Mouse (Mus musculus): ENCODE results near the gene Dlg1. TPM values are rescaled to one million over a fixed set of nuclear protein-coding genes. Genes with fewer than 3 reads are reported as not detected.

The Dlg1 gene
- total and polyA plus RNA-seq, 2 experiments from 2014 or later, result 7.5 to 17.9 TPM

DNA sequence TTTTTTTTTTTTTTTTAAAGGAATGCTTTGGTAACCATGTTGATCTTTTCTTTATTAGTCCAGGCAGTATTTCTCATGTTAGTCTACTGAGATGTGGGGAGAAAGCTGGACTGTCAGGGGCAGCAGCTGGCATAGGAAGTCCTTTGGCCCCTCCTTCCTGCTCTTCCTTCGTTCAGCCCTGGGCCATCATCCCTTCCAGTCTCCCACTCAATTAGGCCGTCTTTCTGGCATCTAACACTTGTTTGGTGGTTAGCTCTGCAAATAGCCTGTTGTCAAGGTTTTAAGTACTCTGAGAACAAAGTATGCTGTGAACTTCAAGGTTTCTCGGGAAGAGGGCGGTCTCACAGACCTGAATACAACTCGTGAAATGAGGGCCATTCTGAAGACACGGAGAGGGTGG is 12.5 kb upstream of the Dlg1 start:
- WGBS, result 26% methylated on average over 6 of the region's 6 CpGs
- Histone ChIP-seq H3K27ac (ENCODE audit: low read depth) (no peak overlapping the region), H3K4me3 (ENCODE audit: low read depth, low read length) (no peak overlapping the region), H3K9me3 (replicated peaks; ENCODE audit: control insufficient read depth, low read length) (no peaks in the 10 kb centered on the region), H3K4me2 (ENCODE audit: low read depth, low read length) (no peak overlapping the region), H3K9ac (replicated peaks; ENCODE audit: low read depth, low read length) (no peak overlapping the region), H3K4me1 (ENCODE audit: control insufficient read depth, insufficient read depth) (peaks cover 10% of the 10 kb centered on the region; the same call in 1 of the 2 replicates), H3K27me3 (ENCODE audit: control insufficient read depth, insufficient read depth, low read length) (no peaks in the 10 kb centered on the region), H3K36me3 (replicated peaks; ENCODE audit: control insufficient read depth, insufficient read depth, low read length) (no peaks in the 10 kb centered on the region)
- DNase-seq (ENCODE audit: low spot score) (no peak), ATAC-seq (ENCODE audit: insufficient read depth, low read depth) (no peak)
- TF ChIP-seq EP300 (IDR thresholded peaks at IDR 0.05; ENCODE audit: low read depth) (no peak), CTCF (IDR thresholded peaks at IDR 0.05; ENCODE audit: low read depth) (no peak)

DNA sequence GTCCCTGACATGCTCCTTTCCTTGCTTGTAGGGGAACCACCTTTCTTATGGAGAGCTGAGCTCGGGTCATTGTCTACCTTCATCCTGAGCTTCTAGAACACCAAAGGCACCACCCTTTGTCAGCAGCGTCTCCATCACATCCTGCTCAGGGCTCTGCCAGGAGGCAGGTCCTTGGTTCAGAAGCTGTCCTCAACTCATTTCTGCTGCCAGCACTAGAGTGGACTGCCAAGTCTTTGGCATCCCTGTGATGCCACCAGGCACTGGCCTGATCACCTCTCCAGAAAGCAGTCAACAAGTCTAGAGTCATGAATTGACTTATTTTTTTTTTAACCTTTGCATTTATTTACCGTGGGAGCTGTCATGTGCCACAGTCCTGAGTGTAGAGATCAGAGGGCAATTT is 11.7 kb upstream of the Dlg1 start:
- H3K4me1 ChIP-seq (ENCODE audit: control insufficient read depth, insufficient read depth), result peaks cover 10% of the 10 kb centered on the region; the same call in 1 of the 2 replicates
- no peak for TF ChIP-seq CTCF (IDR thresholded peaks at IDR 0.05; ENCODE audit: low read depth)
- TF ChIP-seq EP300 (IDR thresholded peaks at IDR 0.05; ENCODE audit: low read depth), result no peak
- H3K27ac ChIP-seq (ENCODE audit: low read depth), result no peak overlapping the region
- no peak overlapping the region for H3K9ac ChIP-seq (replicated peaks; ENCODE audit: low read depth, low read length)
- ATAC-seq (ENCODE audit: insufficient read depth, low read depth) (no peak), DNase-seq (ENCODE audit: low spot score) (no peak)
- no peaks in the 10 kb centered on the region for H3K27me3 ChIP-seq (ENCODE audit: control insufficient read depth, insufficient read depth, low read length)
- H3K36me3 ChIP-seq (replicated peaks; ENCODE audit: control insufficient read depth, insufficient read depth, low read length), result no peaks in the 10 kb centered on the region
- no peak overlapping the region for H3K4me3 ChIP-seq (ENCODE audit: low read depth, low read length)
- WGBS, result 56% methylated on average over 3 of the region's 3 CpGs
- no peaks in the 10 kb centered on the region for H3K9me3 ChIP-seq (replicated peaks; ENCODE audit: control insufficient read depth, low read length)
- no peak overlapping the region for H3K4me2 ChIP-seq (ENCODE audit: low read depth, low read length)

DNA sequence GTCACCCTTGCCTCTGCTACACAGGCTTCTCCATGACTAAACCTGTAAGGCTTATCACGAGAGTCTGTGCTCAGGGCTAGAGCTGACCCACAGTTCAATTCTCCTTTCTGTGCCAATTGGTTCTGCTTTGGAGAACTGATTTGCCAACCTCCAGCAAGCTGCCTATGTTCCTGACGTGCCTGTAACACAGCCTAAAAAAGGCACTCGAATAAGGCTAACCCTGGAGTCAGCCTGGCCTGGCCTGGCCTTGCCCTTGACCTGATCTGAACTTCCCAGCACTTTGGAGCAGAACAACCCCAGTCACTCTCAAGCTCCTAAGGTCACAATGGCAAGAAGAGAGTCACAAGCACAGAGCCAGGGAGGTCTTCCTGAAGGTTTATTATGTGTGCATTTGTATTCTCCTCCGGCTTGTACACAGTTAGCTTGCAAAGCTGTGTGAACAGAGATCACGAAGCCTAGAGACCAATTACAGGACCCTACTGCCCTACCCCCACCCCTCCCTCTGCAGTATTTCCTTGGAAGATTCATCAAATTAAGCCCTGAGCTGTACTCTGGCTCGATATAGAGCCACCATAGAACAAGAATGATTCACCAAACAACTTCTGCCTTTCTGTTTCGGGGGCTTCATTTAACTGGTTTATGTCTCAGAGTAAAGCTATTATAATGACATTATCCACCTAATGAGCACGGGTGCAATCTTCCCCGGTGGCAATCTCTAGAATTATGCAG is 11.0 kb upstream of the Dlg1 start:
- H3K36me3 ChIP-seq (replicated peaks; ENCODE audit: control insufficient read depth, insufficient read depth, low read length), result no peaks in the 10 kb centered on the region
- no peak overlapping the region for H3K4me2 ChIP-seq (ENCODE audit: low read depth, low read length)
- no peaks in the 10 kb centered on the region for H3K9me3 ChIP-seq (replicated peaks; ENCODE audit: control insufficient read depth, low read length)
- no peak overlapping the region for H3K27ac ChIP-seq (ENCODE audit: low read depth)
- H3K4me3 ChIP-seq (ENCODE audit: low read depth, low read length), result no peak overlapping the region
- DNase-seq (ENCODE audit: low spot score) (no peak), ATAC-seq (ENCODE audit: insufficient read depth, low read depth) (no peak)
- H3K27me3 ChIP-seq (ENCODE audit: control insufficient read depth, insufficient read depth, low read length), result no peaks in the 10 kb centered on the region
- H3K4me1 ChIP-seq (ENCODE audit: control insufficient read depth, insufficient read depth), result peaks cover 10% of the 10 kb centered on the region; the same call in 1 of the 2 replicates
- 75% methylated on average over 9 of the region's 9 CpGs for WGBS
- TF ChIP-seq EP300 (IDR thresholded peaks at IDR 0.05; ENCODE audit: low read depth) (no peak), CTCF (IDR thresholded peaks at IDR 0.05; ENCODE audit: low read depth) (no peak)
- no peak overlapping the region for H3K9ac ChIP-seq (replicated peaks; ENCODE audit: low read depth, low read length)

DNA sequence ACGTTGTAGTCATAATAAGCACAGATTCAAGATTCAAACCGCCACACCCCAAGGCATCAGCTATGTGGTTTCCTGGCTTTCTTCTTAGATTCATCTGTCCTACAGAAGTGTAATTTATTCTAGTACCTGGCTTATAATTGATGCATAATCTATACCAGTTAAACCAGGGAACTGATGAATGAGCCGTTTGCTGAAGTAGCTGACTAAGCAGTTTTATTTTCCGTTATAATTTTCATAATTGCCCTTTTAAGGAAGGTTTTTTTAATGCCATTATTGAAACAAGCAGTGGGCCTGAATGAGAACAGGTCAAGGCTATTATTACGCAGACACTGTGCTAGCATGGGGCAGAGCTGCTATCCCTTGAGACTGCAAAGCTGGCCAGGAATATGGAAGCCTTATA is 9.6 kb upstream of the Dlg1 start:
- H3K27me3 ChIP-seq (ENCODE audit: control insufficient read depth, insufficient read depth, low read length), result no peaks in the 10 kb centered on the region
- H3K36me3 ChIP-seq (replicated peaks; ENCODE audit: control insufficient read depth, insufficient read depth, low read length), result no peaks in the 10 kb centered on the region
- no peak overlapping the region for H3K4me3 ChIP-seq (ENCODE audit: low read depth, low read length)
- H3K4me2 ChIP-seq (ENCODE audit: low read depth, low read length), result no peak overlapping the region
- DNase-seq (ENCODE audit: low spot score) (no peak), ATAC-seq (ENCODE audit: insufficient read depth, low read depth) (no peak)
- H3K27ac ChIP-seq (ENCODE audit: low read depth), result no peak overlapping the region
- WGBS, result 82% methylated on average over 5 of the region's 5 CpGs
- peaks cover 10% of the 10 kb centered on the region; the same call in 1 of the 2 replicates for H3K4me1 ChIP-seq (ENCODE audit: control insufficient read depth, insufficient read depth)
- no peak for TF ChIP-seq EP300 (IDR thresholded peaks at IDR 0.05; ENCODE audit: low read depth)
- TF ChIP-seq CTCF (IDR thresholded peaks at IDR 0.05; ENCODE audit: low read depth), result no peak
- no peak overlapping the region for H3K9ac ChIP-seq (replicated peaks; ENCODE audit: low read depth, low read length)
- no peaks in the 10 kb centered on the region for H3K9me3 ChIP-seq (replicated peaks; ENCODE audit: control insufficient read depth, low read length)

DNA sequence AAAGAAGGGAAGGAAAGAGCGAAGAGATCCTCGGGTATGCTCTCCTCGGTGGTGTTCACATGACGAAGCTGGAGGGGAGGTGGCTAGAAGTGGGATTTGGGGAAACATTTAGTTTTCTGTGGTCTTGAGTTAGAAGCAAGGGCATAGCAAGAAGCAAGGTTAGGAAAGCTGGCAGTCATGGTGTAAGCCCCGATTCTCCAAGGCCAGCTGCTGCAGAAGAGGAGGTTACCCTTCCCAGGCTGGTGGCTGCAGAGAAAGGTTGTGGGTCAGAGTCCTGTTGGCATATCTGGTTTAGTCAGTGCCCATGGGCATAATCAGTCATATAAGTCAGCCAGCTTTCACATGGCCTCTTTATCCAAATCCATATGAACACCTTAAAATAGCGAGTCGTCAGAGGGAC is 9.2 kb upstream of the Dlg1 start:
- no peak for TF ChIP-seq EP300 (IDR thresholded peaks at IDR 0.05; ENCODE audit: low read depth)
- H3K36me3 ChIP-seq (replicated peaks; ENCODE audit: control insufficient read depth, insufficient read depth, low read length), result no peaks in the 10 kb centered on the region
- peaks cover 10% of the 10 kb centered on the region; the same call in 1 of the 2 replicates for H3K4me1 ChIP-seq (ENCODE audit: control insufficient read depth, insufficient read depth)
- DNase-seq (ENCODE audit: low spot score) (no peak), ATAC-seq (ENCODE audit: insufficient read depth, low read depth) (no peak)
- H3K9ac ChIP-seq (replicated peaks; ENCODE audit: low read depth, low read length), result no peak overlapping the region
- H3K4me2 ChIP-seq (ENCODE audit: low read depth, low read length), result no peak overlapping the region
- H3K9me3 ChIP-seq (replicated peaks; ENCODE audit: control insufficient read depth, low read length), result no peaks in the 10 kb centered on the region
- 72% methylated on average over 7 of the region's 7 CpGs for WGBS
- H3K4me3 ChIP-seq (ENCODE audit: low read depth, low read length), result no peak overlapping the region
- H3K27ac ChIP-seq (ENCODE audit: low read depth), result no peak overlapping the region
- no peaks in the 10 kb centered on the region for H3K27me3 ChIP-seq (ENCODE audit: control insufficient read depth, insufficient read depth, low read length)

DNA sequence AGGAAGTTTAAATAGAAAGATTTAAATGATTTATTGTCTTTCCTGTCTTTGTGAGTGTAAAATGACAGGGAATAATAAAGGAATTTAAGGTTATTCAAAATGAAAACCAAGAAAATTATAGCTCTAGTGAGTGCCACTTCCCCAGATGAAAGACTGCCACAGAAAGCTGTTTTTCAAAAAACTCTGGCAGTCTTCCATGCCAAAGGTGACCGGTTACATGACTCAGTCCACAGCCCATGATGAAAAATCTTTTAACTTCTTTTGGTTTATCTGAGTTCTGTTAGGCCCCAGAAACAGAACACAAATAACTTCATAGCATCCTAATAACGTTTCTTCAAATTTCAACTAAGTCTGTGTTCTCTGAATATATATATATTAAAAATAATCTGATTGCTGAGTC is 7.7 kb upstream of the Dlg1 start:
- DNase-seq (ENCODE audit: low spot score), result no peak
- no peaks in the 10 kb centered on the region for H3K36me3 ChIP-seq (replicated peaks; ENCODE audit: control insufficient read depth, insufficient read depth, low read length)
- no peak overlapping the region for H3K4me2 ChIP-seq (ENCODE audit: low read depth, low read length)
- no peaks in the 10 kb centered on the region for H3K9me3 ChIP-seq (replicated peaks; ENCODE audit: control insufficient read depth, low read length)
- no peak overlapping the region for H3K4me3 ChIP-seq (ENCODE audit: low read depth, low read length)
- H3K4me1 ChIP-seq (ENCODE audit: control insufficient read depth, insufficient read depth), result peaks cover 10% of the 10 kb centered on the region; the same call in 1 of the 2 replicates
- no peak for TF ChIP-seq EP300 (IDR thresholded peaks at IDR 0.05; ENCODE audit: low read depth)
- no peak for TF ChIP-seq CTCF (IDR thresholded peaks at IDR 0.05; ENCODE audit: low read depth)
- ATAC-seq (ENCODE audit: insufficient read depth, low read depth), result no peak
- H3K9ac ChIP-seq (replicated peaks; ENCODE audit: low read depth, low read length), result no peak overlapping the region
- H3K27ac ChIP-seq (ENCODE audit: low read depth), result no peak overlapping the region
- no peaks in the 10 kb centered on the region for H3K27me3 ChIP-seq (ENCODE audit: control insufficient read depth, insufficient read depth, low read length)
- 70% methylated on average over 2 of the region's 2 CpGs for WGBS

Measured in heart, postnatal 0 days (tissue).